Mouse (Mus musculus): ENCODE data around the gene Smagp. TPM values are rescaled to one million over a fixed set of nuclear protein-coding genes. Genes with fewer than 3 reads are reported as not detected.

The Smagp gene
- polyA plus RNA-seq, 1 experiment from 2014 or later: 4.1 TPM

DNA sequence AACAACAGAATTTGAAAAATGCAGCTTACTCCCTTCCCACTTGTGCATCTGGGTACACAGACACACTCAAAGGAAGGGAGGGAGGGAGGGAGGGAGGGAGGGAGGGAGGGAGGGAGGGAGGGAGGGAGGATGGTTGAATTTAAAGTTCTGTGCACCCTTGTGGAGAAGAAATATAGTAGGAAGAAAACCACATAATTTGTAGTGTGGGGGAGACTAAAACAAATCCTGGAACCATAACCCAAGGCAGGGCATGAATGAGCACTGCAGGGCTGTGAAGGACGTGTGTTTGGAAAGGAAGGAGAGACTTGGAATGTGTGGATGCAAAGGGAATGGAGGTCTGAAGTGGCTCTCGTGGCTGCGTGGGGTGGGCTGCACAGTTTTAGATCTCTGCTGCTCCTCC lies 38.7 kb upstream of the Smagp start:
- Histone ChIP-seq H3K27ac (no peak overlapping the region), H3K4me1 (replicated peaks) (peaks cover 3% of the 10 kb centered on the region; the same call in 1 of the 2 replicates), H3K4me2 (no peak overlapping the region), H3K27me3 (no peaks in the 10 kb centered on the region), H3K4me3 (no peak overlapping the region), H3K36me3 (no peaks in the 10 kb centered on the region), H3K9ac (no peak overlapping the region), H3K9me3 (no peaks in the 10 kb centered on the region)
- ATAC-seq (ENCODE audit: low FRiP score): no peak
- WGBS: 70% methylated on average over 3 of the region's 3 CpGs

DNA sequence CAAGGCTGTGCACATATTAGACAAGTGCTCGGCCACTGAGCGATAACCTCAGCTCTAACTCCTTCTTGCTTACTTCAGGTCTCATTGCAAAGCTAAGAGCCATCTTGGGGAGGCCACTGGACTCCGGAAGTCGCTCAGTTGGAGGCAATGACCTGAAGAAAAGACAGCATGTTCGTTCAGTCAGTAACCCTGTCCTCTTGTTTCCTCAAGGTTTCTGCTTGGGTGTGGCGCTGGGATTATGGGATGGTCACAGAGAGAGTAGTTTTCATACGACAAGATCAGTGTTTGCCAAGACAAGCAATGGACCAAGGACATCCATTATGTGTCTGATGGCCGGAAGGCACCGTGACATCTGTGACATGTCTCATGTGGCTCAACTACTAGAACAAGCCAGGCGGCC lies 37.8 kb upstream of the Smagp start:
- H3K27ac ChIP-seq: no peak overlapping the region
- H3K9me3 ChIP-seq: no peaks in the 10 kb centered on the region
- no peak overlapping the region for H3K4me2 ChIP-seq
- no peak for ATAC-seq (ENCODE audit: low FRiP score)
- 0 out of 2 replicates have a peak, but pooled peaks cover 3% of the 10 kb centered on the region for H3K4me1 ChIP-seq (replicated peaks)
- H3K9ac ChIP-seq: no peak overlapping the region
- no peaks in the 10 kb centered on the region for H3K36me3 ChIP-seq
- no peaks in the 10 kb centered on the region for H3K27me3 ChIP-seq
- H3K4me3 ChIP-seq: no peak overlapping the region
- WGBS: 90% methylated on average over 10 of the region's 10 CpGs

DNA sequence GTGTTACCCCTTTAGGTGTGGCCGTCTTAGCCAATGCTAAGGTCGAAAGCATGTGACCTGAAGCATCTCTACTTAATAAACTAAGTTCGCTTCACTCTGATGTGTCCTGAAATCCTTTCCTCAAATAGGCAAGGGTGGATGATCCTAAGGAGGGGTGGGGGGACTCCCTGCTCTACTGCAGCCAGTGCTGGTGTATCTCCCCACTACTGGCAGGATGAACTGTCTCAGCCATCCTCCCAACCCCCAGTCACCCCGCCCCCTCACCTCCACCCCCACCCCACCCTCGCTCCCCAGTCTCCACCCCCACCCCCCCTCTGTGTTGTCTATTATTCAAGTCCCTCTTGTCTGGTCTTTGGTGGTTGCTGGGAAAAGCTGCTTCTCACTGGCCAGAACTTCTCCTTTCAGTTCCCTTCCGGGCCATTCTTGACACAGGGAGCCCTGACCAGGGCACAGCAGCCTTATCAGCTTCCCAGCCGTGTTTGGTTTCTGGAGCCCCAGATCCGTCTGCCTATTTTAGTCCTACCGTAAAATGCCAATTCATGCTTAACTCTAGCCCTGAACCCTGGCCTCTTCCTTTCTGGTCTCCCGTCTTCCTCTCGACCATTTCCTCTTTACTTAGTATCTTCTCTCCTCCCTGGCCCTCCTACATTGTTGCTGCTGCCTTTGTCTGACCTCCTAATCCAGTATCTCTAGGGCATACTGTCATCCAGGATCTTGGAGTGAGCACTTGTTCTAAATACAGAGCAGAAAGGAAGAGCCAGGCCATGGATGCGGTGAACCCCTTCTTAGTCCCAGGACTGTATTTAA lies 37.0 kb upstream of the Smagp start:
- H3K36me3 ChIP-seq: no peaks in the 10 kb centered on the region
- H3K4me3 ChIP-seq: no peak overlapping the region
- H3K4me2 ChIP-seq: no peak overlapping the region
- ATAC-seq (ENCODE audit: low FRiP score): no peak
- no peaks in the 10 kb centered on the region for H3K27me3 ChIP-seq
- H3K4me1 ChIP-seq (replicated peaks): 0 out of 2 replicates have a peak, but pooled peaks cover 3% of the 10 kb centered on the region
- H3K9ac ChIP-seq: no peak overlapping the region
- H3K27ac ChIP-seq: no peak overlapping the region
- H3K9me3 ChIP-seq: no peaks in the 10 kb centered on the region
- 42% methylated on average over 12 of the region's 12 CpGs for WGBS

DNA sequence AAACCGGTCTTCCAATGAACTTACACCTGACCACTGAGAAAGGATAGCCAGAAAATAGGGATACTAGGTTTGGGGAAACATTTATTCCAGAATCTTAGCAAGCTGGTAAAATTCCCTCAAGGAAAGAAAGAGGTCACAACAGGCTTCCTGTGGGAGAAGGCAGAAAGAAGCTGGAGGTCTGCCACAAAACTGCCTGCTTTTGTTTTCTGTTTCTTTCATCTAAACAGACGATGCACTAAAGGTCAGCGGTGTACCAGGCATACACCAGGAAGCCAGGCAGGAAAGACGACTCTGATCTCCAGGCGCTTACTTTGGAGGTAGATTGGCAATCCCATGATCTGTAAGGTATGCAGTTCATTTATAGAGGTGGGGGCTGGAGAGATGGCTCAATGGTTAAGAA lies 34.1 kb upstream of the Smagp start:
- Histone ChIP-seq H3K36me3 (no peaks in the 10 kb centered on the region), H3K27ac (no peak overlapping the region), H3K4me2 (no peak overlapping the region), H3K27me3 (peaks cover 9% of the 10 kb centered on the region; the same call in 1 of the 2 replicates), H3K4me1 (replicated peaks) (peaks cover 8% of the 10 kb centered on the region), H3K9me3 (no peaks in the 10 kb centered on the region), H3K4me3 (no peak overlapping the region), H3K9ac (no peak overlapping the region)
- WGBS: 73% methylated on average over 5 of the region's 5 CpGs
- no peak for ATAC-seq (ENCODE audit: low FRiP score)

DNA sequence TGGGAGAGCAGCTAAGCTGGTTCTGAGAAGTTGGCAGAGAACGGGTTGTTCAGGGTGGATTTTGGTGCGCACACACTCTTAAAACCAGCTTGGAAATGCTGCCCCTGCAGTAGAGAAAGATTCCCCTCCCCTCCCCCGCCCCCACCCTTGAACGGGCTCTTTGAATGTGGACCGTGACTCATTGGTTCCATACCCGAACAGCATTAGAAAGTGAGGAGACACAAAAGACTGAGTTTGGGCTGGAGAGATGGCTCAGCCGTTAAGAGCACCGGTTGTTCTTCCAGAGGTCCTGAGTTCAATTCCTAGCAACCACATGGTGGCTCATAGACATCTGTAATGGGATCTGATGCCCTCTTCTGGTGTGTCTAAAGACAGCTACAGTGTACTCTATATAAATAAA lies 33.3 kb upstream of the Smagp start:
- no peak overlapping the region for H3K27ac ChIP-seq
- H3K4me3 ChIP-seq: no peak overlapping the region
- H3K9ac ChIP-seq: no peak overlapping the region
- H3K4me1 ChIP-seq (replicated peaks): peaks cover 13% of the 10 kb centered on the region
- no peaks in the 10 kb centered on the region for H3K9me3 ChIP-seq
- WGBS: 70% methylated on average over 8 of the region's 8 CpGs
- ATAC-seq (ENCODE audit: low FRiP score): no peak
- H3K36me3 ChIP-seq: no peaks in the 10 kb centered on the region
- H3K27me3 ChIP-seq: peaks cover 9% of the 10 kb centered on the region; the same call in 1 of the 2 replicates
- no peak overlapping the region for H3K4me2 ChIP-seq

DNA sequence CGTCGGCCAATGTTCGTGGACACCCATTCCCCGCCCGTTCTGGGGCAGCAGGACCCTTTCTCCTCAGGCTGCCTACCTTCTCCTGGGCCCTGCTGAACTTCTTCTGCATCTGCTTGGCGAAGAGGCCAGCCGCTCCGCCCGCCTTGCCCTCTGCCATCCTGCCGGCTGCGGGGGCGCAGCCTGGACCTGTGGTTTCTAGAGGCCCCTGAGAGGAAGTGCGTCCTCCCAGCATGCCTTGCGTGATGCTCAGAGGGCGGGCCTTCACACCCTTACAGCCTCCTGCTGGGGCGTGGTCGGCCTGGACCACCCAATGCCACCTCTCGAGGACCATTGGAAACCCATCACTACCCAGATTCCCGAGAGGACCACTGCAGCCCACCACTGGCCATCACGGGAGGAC lies 32.6 kb upstream of the Smagp start, which contains the start of gene Bin2:
Gene Bin2, minus strand, starts transcription at position 217 of the 400 bp plus-strand sequence.
- H3K27me3 ChIP-seq: peaks cover 9% of the 10 kb centered on the region; the same call in 1 of the 2 replicates
- no peaks in the 10 kb centered on the region for H3K36me3 ChIP-seq

DNA sequence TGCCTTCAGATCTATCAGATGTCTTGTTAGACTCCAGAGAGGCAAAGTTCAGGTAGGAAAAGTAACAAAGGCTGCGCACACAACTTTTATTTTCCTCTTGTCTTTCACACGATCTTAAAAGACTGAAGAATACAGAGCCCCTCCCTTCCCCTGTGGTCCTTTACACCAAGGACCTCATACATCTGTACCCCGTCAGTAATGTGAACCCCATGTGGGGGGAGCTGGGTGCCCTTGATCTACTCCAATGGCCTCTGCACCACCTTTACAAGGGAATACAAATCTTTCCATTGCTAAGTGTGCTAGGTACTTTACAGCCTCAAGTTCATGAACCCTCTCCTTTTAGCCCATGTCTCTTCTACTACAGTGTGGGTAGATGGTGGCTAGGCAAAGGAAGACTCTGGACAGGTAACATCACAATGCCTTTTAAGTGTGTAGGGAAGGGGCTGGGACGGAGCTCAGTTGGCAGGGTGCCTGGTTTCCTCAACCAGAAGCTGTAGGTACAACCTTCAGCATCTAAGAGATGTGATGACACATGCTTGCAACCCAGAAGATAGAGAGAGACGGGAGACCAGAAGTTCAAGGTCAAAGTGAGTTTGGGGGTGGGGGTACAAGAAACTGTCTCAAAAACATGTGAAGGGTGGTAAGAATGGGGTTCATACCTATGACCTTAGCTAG lies 31.3 kb upstream of the Smagp start:
- no peak overlapping the region for H3K4me2 ChIP-seq
- ATAC-seq (ENCODE audit: low FRiP score): no peak
- H3K27ac ChIP-seq: no peak overlapping the region
- WGBS: 90% methylated on average over 5 of the region's 5 CpGs
- no peak overlapping the region for H3K9ac ChIP-seq
- H3K9me3 ChIP-seq: no peaks in the 10 kb centered on the region
- peaks cover 10% of the 10 kb centered on the region for H3K4me1 ChIP-seq (replicated peaks)
- H3K4me3 ChIP-seq: no peak overlapping the region
- H3K27me3 ChIP-seq: peaks cover 9% of the 10 kb centered on the region; the same call in 1 of the 2 replicates
- H3K36me3 ChIP-seq: no peaks in the 10 kb centered on the region

More for the DNA sequence above, 32.6 kb upstream of the Smagp start, which contains the start of gene Bin2:
- Histone ChIP-seq H3K9me3 (no peaks in the 10 kb centered on the region), H3K4me3 (no peak within 1 kb of the TSS), H3K9ac (no peak within 1 kb of the TSS), H3K4me1 (replicated peaks) (peaks cover 13% of the 10 kb centered on the region), H3K4me2 (no peak within 1 kb of the TSS), H3K27ac (no peak within 1 kb of the TSS)
- ATAC-seq (ENCODE audit: low FRiP score): no peak
- 95% methylated on average over 20 of the region's 20 CpGs for WGBS

DNA sequence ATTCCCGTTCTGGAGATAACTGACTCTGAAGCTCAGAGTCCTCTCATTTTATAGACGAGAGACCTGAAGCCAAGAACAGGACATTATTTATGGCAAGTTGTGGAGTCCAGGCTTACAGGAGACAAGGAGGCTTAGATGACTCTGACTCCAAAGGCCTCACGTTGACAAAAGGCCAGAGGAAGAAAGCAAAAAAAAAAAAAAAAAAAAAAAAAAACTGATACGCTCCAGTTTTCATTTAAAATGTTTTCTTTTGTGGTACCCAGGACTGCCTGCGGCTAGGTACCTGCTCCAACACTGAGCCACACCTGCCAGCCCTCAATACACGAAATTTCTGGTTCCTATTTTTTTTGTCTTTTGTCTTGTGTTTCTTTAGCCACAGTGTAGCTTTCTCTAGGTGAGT lies 30.7 kb upstream of the Smagp start:
- H3K9me3 ChIP-seq: no peaks in the 10 kb centered on the region
- no peak overlapping the region for H3K27ac ChIP-seq
- ATAC-seq (ENCODE audit: low FRiP score): no peak
- no peak overlapping the region for H3K9ac ChIP-seq
- 62% methylated on average over 6 of the region's 6 CpGs for WGBS
- H3K4me2 ChIP-seq: no peak overlapping the region
- no peaks in the 10 kb centered on the region for H3K36me3 ChIP-seq
- peaks cover 10% of the 10 kb centered on the region for H3K4me1 ChIP-seq (replicated peaks)
- H3K27me3 ChIP-seq: peaks cover 9% of the 10 kb centered on the region; the same call in 1 of the 2 replicates
- H3K4me3 ChIP-seq: no peak overlapping the region

DNA sequence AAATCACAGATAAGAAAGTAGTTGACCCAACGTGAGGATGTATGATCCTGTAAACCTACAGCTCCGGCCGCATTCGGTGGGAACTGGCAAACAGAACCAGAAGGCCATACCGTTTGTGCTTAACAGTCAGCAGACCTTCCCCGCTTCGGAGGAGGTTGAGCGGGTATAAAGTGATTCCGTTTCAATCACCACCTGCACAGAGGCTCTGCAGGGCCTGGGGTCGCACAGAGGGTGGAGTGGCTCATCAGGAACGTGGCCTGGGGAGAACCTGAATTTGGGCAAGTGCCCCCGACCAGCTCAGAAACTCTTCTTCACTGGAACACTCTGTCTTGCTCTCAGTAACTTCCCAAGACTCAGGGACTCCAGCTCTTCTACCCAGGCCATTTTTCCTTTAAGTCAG lies 30.1 kb upstream of the Smagp start:
- ATAC-seq (ENCODE audit: low FRiP score): no peak
- no peak overlapping the region; the same call in 1 of the 2 replicates for H3K9ac ChIP-seq
- no peaks in the 10 kb centered on the region for H3K36me3 ChIP-seq
- H3K4me3 ChIP-seq: no peak overlapping the region
- H3K4me2 ChIP-seq: no peak overlapping the region
- H3K27me3 ChIP-seq: peaks cover 9% of the 10 kb centered on the region; the same call in 1 of the 2 replicates
- H3K4me1 ChIP-seq (replicated peaks): peaks cover 10% of the 10 kb centered on the region
- H3K27ac ChIP-seq: no peak overlapping the region
- 33% methylated on average over 12 of the region's 12 CpGs for WGBS
- H3K9me3 ChIP-seq: no peaks in the 10 kb centered on the region

DNA sequence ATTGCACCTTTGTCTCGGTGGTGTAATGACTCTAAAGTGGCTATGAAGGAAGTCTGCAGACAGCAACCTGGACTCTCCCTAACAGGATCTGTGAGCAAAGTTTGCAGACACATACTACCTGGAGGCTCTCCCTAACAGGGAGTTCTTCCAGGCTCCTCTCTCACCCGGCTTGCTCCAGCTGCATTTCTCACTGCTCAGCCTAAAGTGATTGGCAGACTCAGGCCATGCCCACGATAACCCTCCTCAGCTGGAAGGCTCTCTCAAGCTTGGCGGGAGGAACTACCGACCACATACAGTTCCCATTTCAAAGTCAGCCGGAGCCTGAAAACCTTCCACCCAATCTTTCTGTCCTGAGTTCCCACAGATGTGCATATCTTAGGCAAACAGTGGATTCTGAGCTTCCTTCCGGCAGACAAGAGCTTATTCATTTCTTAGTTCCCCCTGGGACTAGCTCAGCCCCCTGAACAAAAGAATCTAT lies 29.5 kb upstream of the Smagp start:
- H3K9me3 ChIP-seq: no peaks in the 10 kb centered on the region
- peaks cover 10% of the 10 kb centered on the region for H3K4me1 ChIP-seq (replicated peaks)
- H3K4me2 ChIP-seq: peak overlapping the region; percentile 22; the same call in 1 of the 2 replicates
- no peak overlapping the region for H3K4me3 ChIP-seq
- peaks cover 9% of the 10 kb centered on the region; the same call in 1 of the 2 replicates for H3K27me3 ChIP-seq
- WGBS: 8% methylated on average over 7 of the region's 7 CpGs
- no peak overlapping the region for H3K27ac ChIP-seq
- ATAC-seq (ENCODE audit: low FRiP score): no peak
- no peak overlapping the region for H3K9ac ChIP-seq
- no peaks in the 10 kb centered on the region for H3K36me3 ChIP-seq

DNA sequence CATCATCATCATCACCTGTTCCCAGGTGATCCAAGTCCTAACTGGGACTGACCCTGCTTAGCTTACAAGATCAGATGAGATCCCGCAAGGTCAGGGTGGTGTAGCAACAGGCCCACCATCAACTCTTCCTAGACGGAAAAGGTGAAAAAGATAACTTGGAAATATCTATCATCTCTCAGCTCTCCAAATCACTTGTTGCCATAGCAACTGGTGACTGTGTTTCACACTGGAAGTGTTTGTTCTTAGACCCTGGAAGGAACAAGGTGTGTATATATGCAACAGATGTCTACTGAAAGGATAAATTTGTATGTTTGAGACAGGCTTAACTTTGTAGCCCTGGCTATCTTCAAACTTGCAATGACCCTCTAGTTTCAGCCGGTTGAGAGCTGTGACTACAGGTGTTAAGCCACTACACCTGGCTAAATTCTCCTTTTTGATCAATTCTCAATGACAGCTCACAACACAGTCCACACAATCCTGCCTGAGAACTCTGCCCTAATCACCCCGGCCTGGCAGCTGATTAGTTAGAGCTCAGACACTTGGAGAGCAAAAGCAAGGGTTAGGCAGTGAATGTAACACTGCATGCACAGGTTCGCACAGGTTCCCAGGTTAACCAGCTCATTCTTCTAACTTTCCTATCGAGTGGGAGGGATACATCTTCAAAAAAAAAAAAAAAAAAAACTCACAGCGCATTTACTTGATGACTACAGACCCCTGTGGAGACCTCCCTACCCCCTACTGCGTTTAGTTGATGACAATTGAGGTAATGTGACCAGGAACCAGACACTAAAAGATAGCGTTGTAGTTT lies 28.9 kb upstream of the Smagp start:
- H3K4me1 ChIP-seq (replicated peaks): peaks cover 10% of the 10 kb centered on the region
- no peak overlapping the region for H3K4me2 ChIP-seq
- WGBS: 38% methylated on average over 9 of the region's 9 CpGs
- no peak for ATAC-seq (ENCODE audit: low FRiP score)
- H3K9me3 ChIP-seq: no peaks in the 10 kb centered on the region
- no peak overlapping the region for H3K4me3 ChIP-seq
- peaks cover 9% of the 10 kb centered on the region; the same call in 1 of the 2 replicates for H3K27me3 ChIP-seq
- H3K27ac ChIP-seq: no peak overlapping the region
- H3K36me3 ChIP-seq: no peaks in the 10 kb centered on the region
- H3K9ac ChIP-seq: no peak overlapping the region

DNA sequence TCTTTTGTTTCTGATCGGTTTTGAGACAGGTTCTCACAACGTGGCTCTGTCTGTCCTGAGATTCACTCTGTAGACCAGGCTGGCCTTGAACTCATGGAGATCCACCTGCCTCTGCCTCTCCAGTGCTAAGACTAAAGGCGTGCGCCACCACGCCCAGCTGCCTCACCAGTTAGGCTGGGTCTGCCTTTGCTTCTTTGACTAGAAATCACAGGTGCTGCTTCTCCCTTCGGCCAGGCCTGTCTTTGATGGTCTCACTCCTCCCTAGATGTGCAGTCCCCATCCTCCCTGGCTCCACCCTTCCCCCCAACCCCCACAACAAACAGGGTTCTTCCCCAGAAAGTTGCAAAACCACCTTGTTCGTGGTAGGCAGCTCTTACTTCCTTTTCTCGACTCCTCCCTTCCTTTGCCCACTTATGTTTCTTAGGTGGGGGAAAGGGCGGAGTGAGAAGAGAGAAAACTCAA lies 28.1 kb upstream of the Smagp start:
- Histone ChIP-seq H3K36me3 (no peaks in the 10 kb centered on the region), H3K9me3 (no peaks in the 10 kb centered on the region), H3K27me3 (peaks cover 9% of the 10 kb centered on the region; the same call in 1 of the 2 replicates), H3K4me3 (no peak overlapping the region), H3K4me1 (replicated peaks) (peaks cover 10% of the 10 kb centered on the region), H3K27ac (no peak overlapping the region), H3K9ac (no peak overlapping the region), H3K4me2 (no peak overlapping the region)
- no peak for ATAC-seq (ENCODE audit: low FRiP score)
- 85% methylated on average over 9 of the region's 9 CpGs for WGBS
